28 mouse cellular contexts compared by ENCODE assay signal in genomic region chr19:15769651-15770050, GRCm38 (mm10).
"Had no signal": no experiment of that assay in that cellular context is flagged by ENCODE, and none has a peak within 500 bp of the region (broad histone marks: within the 10 kb centered on the region; RNA-seq: fewer than 3 reads in every experiment).

No protein-coding gene starts in this region.

- H3K36me3 ChIP-seq: embryonic facial prominence, embryonic 10.5 days; embryonic facial prominence, embryonic 12.5 days; embryonic facial prominence, embryonic 13.5 days; embryonic facial prominence, embryonic 15.5 days; forebrain, embryonic 10.5 days; forebrain, embryonic 12.5 days; forebrain, embryonic 15.5 days had no signal

- H3K4me3 ChIP-seq: embryonic facial prominence, embryonic 10.5 days; embryonic facial prominence, embryonic 12.5 days; embryonic facial prominence, embryonic 13.5 days; embryonic facial prominence, embryonic 15.5 days; erythroblast, embryonic 14.5 days; forebrain, embryonic 10.5 days; forebrain, embryonic 12.5 days; forebrain, embryonic 13.5 days; forebrain, embryonic 15.5 days; gastrocnemius, adult 2 months had no signal

- H3K27ac ChIP-seq: embryonic facial prominence, embryonic 10.5 days; embryonic facial prominence, embryonic 12.5 days; embryonic facial prominence, embryonic 13.5 days; embryonic facial prominence, embryonic 15.5 days; forebrain, embryonic 10.5 days; forebrain, embryonic 12.5 days; forebrain, embryonic 13.5 days; forebrain, embryonic 15.5 days; gastrocnemius, adult 2 months had no signal

- H3K4me1 ChIP-seq: embryonic facial prominence, embryonic 10.5 days; embryonic facial prominence, embryonic 12.5 days; embryonic facial prominence, embryonic 15.5 days; forebrain, embryonic 10.5 days; forebrain, embryonic 12.5 days; forebrain, embryonic 13.5 days; forebrain, embryonic 15.5 days had no signal

- H3K4me2 ChIP-seq: embryonic facial prominence, embryonic 12.5 days; embryonic facial prominence, embryonic 13.5 days; embryonic facial prominence, embryonic 15.5 days; forebrain, embryonic 12.5 days; forebrain, embryonic 13.5 days; forebrain, embryonic 15.5 days had no signal

- H3K9ac ChIP-seq: embryonic facial prominence, embryonic 12.5 days; embryonic facial prominence, embryonic 13.5 days; embryonic facial prominence, embryonic 15.5 days; forebrain, embryonic 12.5 days; forebrain, embryonic 13.5 days; forebrain, embryonic 15.5 days; forebrain, postnatal 0 days had no signal

- H3K9me3 ChIP-seq: embryonic facial prominence, embryonic 10.5 days; embryonic facial prominence, embryonic 12.5 days; embryonic facial prominence, embryonic 15.5 days; forebrain, embryonic 10.5 days; forebrain, embryonic 12.5 days; forebrain, embryonic 13.5 days; forebrain, embryonic 15.5 days had no signal

- DNase-seq: cerebellum, adult 2 months; cerebellum, adult 8-10 months; cerebellum, adult 9-10 months; cerebellum, adult 9-11 months; cerebellum, postnatal 10 days; cerebellum, postnatal 14 days; cerebellum, postnatal 25 days; cerebellum, postnatal 36 days; embryo, embryonic 11 days; forebrain, postnatal 0 days; gastrocnemius, adult 2 months; gastrocnemius, postnatal 10 days; gastrocnemius, postnatal 14 days; gastrocnemius, postnatal 25 days; gastrocnemius, postnatal 36 days; heart, adult 11 months; heart, adult 18-20 months had no signal

- H3K27me3 ChIP-seq: embryonic facial prominence, embryonic 12.5 days; embryonic facial prominence, embryonic 13.5 days; embryonic facial prominence, embryonic 15.5 days; forebrain, embryonic 12.5 days; forebrain, embryonic 13.5 days; forebrain, embryonic 15.5 days had no signal

- ATAC-seq: forebrain, embryonic 13.5 days; forebrain, embryonic 14.5 days; forebrain, embryonic 15.5 days; forebrain, embryonic 16.5 days; forebrain, postnatal 0 days had no signal
